Mouse (Mus musculus) forebrain, embryonic 12.5 days (tissue): ENCODE data around the gene Soga1. TPM values are rescaled to one million over a fixed set of nuclear protein-coding genes. Genes with fewer than 3 reads are reported as not detected.
A peak's percentile ranks its signal among the peaks of the same experiment; 100 is the strongest.

Experiments used
- ATAC-seq: fragments of 200-750 bp; cut with Nextera tagmentation; 2 replicates; pipeline ENCODE4 v1.8.0; 2017; ENCODE audit warnings: moderate TSS enrichment; ENCODE audit not compliant: low FRiP score
- H3K27ac ChIP-seq: fragments of 300-500 bp; sonication (generic); 2 replicates; pipeline ENCODE4 v1.5.1; 2016; ENCODE audit warnings: mild to moderate bottlenecking
- H3K27me3 ChIP-seq: fragments of 300-500 bp; sonication (generic); 2 replicates; pipeline ENCODE4 v1.6.1; 2016; ENCODE audit warnings: mild to moderate bottlenecking
- H3K36me3 ChIP-seq: fragments of 300-500 bp; sonication (generic); replicated peaks from 2 replicates; pipeline ENCODE4 v1.6.1; 2016; ENCODE audit warnings: mild to moderate bottlenecking
- H3K4me1 ChIP-seq: fragments of 300-500 bp; sonication (generic); 2 replicates; pipeline ENCODE4 v1.6.1; 2016
- H3K4me2 ChIP-seq: fragments of 300-500 bp; sonication (generic); 2 replicates; pipeline ENCODE4 v1.6.1; 2016; ENCODE audit warnings: mild to moderate bottlenecking, moderate library complexity
- H3K4me3 ChIP-seq: fragments of 300-500 bp; sonication (generic); replicated peaks from 2 replicates; pipeline ENCODE4 v1.5.1; 2016; ENCODE audit warnings: mild to moderate bottlenecking
- H3K9ac ChIP-seq: fragments of 300-500 bp; sonication (generic); 2 replicates; pipeline ENCODE4 v1.6.1; 2016; ENCODE audit warnings: mild to moderate bottlenecking
- H3K9me3 ChIP-seq: fragments of 300-500 bp; sonication (generic); 2 replicates; pipeline ENCODE4 v1.6.1; 2016
- WGBS: fragments of 180-500 bp; shearing (Covaris S2); methylation state at CpG from one replicate; pipeline ENCODE4 v1.1.7; 2016; 5-methylcytosine and 5-hydroxymethylcytosine counted together
- polyA plus RNA-seq: library from polyadenylated mRNA; unstranded; fragments of >200 nt; fragmentation: Nextera tagmentation; extraction: Ambion mirVana; gene quantifications from 2 replicates; pipeline ENCODE4 v1.2.1, GENCODE M21; 2016

Soga1 gene
- polyA plus RNA-seq, 1 experiment from 2014 or later, result 7.4 TPM

DNA sequence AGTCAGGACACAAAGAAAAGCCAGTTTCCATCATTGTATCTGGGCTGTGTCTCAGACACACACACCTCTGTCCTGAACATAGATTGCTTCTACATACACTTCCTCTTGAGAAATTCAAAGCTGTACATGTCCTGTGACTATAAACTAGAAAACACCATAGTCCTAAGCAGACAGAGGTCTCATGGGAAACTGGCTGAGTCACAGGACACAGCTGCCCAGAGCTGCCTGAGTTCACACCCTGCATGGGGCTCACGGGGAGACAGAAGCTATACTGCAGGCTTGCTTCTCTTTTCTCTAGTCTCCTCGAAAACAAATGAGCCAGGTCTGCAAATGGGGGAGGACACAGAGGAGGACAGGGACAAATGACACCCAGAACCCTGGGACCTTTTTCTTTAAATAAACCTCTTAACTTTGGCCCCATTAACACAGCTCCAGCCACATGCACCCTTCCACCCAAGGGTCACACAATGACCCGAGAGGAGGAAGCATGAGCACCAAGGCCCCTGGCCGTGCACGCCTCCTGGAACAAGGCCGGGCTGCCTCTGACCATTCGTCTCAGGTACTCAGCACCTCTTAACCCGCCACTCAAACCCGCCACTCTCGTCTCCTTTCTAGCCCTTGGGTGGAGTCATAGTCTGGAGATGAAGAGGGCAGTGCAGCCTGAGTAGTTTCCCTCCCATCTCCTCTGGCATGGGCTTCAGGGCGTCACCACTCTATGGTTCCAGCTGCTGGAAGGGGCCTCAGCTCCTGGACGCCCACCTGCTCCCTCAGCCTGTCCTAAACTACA is 20.7 kb upstream of the Soga1 start:
- Histone ChIP-seq H3K9me3 (no peaks in the 10 kb centered on the region), H3K27ac (no peak overlapping the region), H3K9ac (no peak overlapping the region), H3K4me2 (no peak overlapping the region), H3K4me3 (no peak overlapping the region), H3K4me1 (no peaks in the 10 kb centered on the region), H3K36me3 (peaks cover 41% of the 10 kb centered on the region), H3K27me3 (no peaks in the 10 kb centered on the region)
- 79% methylated on average over 12 of the region's 12 CpGs for WGBS
- no peak for ATAC-seq

- H3K4me1 ChIP-seq, result 0 out of 2 replicates have a peak, but pooled peaks cover 7% of the 10 kb centered on the region
- H3K27me3 ChIP-seq, result no peaks in the 10 kb centered on the region; the same call in 1 of the 2 replicates
- H3K27ac ChIP-seq, result no peak overlapping the region
- peaks cover 15% of the 10 kb centered on the region for H3K36me3 ChIP-seq
- no peak for ATAC-seq
- WGBS, result 60% methylated on average over 9 of the region's 9 CpGs
- H3K4me2 ChIP-seq, result no peak overlapping the region
- H3K4me3 ChIP-seq, result no peak overlapping the region
- H3K9me3 ChIP-seq, result no peaks in the 10 kb centered on the region
- no peak overlapping the region for H3K9ac ChIP-seq
Measured at GRCm38 (mm10) chr2:157095005-157095755, 16.1 kb upstream of the Soga1 start.

DNA sequence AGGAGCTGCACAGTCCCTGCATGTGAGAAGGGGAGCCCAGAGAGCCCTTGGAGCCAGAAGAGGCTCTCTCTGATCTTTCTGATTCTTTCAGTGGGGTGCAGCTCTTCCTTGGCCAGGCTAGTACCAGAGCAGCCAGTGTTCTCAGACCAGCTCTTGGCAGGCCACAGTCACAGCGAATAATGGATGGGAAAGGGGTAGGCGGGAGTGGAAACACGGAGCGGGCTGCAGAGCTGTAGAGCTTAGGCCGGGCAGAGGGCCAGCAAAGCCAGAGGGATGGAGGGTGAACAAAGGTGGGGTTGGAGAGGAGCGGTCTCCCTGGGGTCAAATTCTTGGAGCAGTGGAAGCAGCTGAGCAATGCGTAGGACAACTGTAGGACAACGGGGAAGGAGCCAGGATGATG is 13.0 kb upstream of the Soga1 start:
- no peaks in the 10 kb centered on the region; the same call in 1 of the 2 replicates for H3K27me3 ChIP-seq

DNA sequence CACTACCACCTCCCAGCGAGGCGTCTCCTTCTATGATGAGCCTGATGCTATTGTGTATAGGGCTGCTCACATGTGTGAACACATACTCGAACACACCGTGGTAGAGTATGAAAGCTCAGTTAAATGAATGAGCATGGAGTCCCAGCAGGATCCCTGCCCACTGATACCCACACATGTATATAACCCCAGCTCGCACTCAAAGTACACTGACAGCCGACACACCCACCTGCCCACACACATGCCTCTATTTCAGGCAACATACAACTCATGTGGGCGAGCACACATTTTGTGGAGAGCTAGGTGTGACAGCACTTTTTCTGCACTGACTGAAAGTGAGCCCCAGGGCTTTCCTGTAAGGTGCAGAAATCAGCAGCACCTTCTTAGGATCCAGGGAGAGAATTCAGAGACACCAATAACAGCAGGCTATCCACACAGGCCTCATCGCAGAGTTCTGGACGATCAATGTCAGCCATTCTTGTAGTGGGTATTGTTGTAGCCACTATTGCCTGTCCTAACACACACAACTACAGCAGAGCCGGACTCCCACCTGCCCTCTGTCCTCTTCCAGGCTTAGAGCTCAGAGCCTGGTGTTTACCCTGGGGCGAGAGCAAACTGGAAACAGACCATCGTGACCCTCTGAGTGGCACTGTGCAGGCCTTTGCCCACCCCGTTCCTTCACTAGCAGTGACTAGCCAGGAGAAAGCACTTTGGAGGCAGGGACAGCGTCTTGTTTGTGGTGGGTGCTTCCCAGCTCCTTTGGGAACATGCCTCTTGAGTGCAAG is 8.7 kb upstream of the Soga1 start:
- H3K9ac ChIP-seq, result no peak overlapping the region
- WGBS, result 81% methylated on average over 14 of the region's 14 CpGs
- H3K27me3 ChIP-seq, result no peaks in the 10 kb centered on the region; the same call in 1 of the 2 replicates
- no peak for ATAC-seq
- 0 out of 2 replicates have a peak, but pooled peaks cover 7% of the 10 kb centered on the region for H3K4me1 ChIP-seq
- no peaks in the 10 kb centered on the region for H3K9me3 ChIP-seq
- no peak overlapping the region for H3K4me2 ChIP-seq
- no peaks in the 10 kb centered on the region for H3K36me3 ChIP-seq
- no peak overlapping the region for H3K4me3 ChIP-seq
- no peak overlapping the region for H3K27ac ChIP-seq

More for the DNA sequence above, 13.0 kb upstream of the Soga1 start:
- no peak overlapping the region for H3K4me3 ChIP-seq
- no peaks in the 10 kb centered on the region for H3K9me3 ChIP-seq
- no peak for ATAC-seq
- H3K4me1 ChIP-seq, result 0 out of 2 replicates have a peak, but pooled peaks cover 7% of the 10 kb centered on the region
- 0 out of 2 replicates have a peak, but pooled peaks cover 4% of the 10 kb centered on the region for H3K36me3 ChIP-seq
- 73% methylated on average over 8 of the region's 8 CpGs for WGBS
- no peak overlapping the region for H3K27ac ChIP-seq
- H3K9ac ChIP-seq, result no peak overlapping the region
- H3K4me2 ChIP-seq, result no peak overlapping the region

GRCm38 (mm10) chr2:157086796-157087195 is 7.7 kb upstream of the Soga1 start, which contains the start of gene Tldc2:
Gene Tldc2 (plus strand): TSS chr2:157087055.
- 87% methylated on average over 8 of the region's 8 CpGs for WGBS
- H3K9me3 ChIP-seq, result no peaks in the 10 kb centered on the region
- H3K27me3 ChIP-seq, result peaks cover 3% of the 10 kb centered on the region; the same call in 1 of the 2 replicates
- H3K27ac ChIP-seq, result no peak within 1 kb of the TSS
- no peak within 1 kb of the TSS for H3K4me2 ChIP-seq
- H3K36me3 ChIP-seq, result no peaks in the 10 kb centered on the region
- H3K4me1 ChIP-seq, result peaks cover 9% of the 10 kb centered on the region; the same call in 1 of the 2 replicates
- H3K9ac ChIP-seq, result no peak within 1 kb of the TSS
- ATAC-seq, result no peak
- no peak within 1 kb of the TSS for H3K4me3 ChIP-seq

DNA sequence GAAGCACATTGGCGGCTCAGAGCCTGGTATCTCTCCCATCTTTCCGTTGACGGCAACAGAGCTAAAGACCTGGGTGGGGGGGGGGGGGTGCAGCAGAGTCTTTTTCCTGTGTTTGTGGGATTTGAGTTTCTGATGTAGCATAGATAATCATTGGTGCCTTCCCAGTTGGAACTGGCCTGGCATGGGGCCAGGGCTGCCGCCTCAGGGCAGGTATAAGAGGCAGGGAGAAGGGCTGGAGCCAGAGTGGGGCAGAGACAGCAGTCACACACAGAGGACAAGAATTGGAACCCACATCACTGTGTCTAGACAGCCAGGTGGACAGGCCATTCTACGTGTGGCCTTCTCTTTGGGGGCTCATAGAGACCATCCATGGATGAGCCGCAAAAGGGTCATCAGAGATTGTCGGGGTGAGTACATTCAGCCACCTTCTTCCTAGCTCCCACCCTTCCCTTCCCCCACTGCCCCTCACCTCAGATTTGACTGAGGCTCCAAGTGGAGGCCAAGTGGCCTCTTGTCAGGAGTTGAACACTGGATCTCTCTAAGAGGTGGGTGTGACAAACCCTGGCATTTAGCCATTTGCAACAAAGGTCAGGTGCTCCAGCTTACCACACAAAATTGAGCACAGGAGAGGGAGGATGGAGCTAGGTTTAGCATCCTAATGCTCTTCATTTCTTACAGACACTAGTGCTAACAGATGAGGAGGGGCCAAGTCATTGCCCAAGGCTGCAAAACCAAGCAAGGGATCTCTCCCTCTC is 6.0 kb upstream of the Soga1 start:
- WGBS, result 90% methylated on average over 7 of the region's 7 CpGs
- no peaks in the 10 kb centered on the region for H3K36me3 ChIP-seq
- no peak overlapping the region for H3K4me2 ChIP-seq
- H3K9me3 ChIP-seq, result no peaks in the 10 kb centered on the region
- H3K4me3 ChIP-seq, result no peak overlapping the region
- peaks cover 8% of the 10 kb centered on the region for H3K4me1 ChIP-seq
- H3K9ac ChIP-seq, result no peak overlapping the region
- peaks cover 10% of the 10 kb centered on the region for H3K27me3 ChIP-seq
- no peak overlapping the region for H3K27ac ChIP-seq
- ATAC-seq, result no peak

GRCm38 (mm10) chr2:157081960-157082359 is 2.9 kb upstream of the Soga1 start:
- Histone ChIP-seq H3K36me3 (no peaks in the 10 kb centered on the region), H3K9me3 (no peaks in the 10 kb centered on the region), H3K27ac (no peak overlapping the region), H3K4me1 (peaks cover 23% of the 10 kb centered on the region), H3K4me3 (no peak overlapping the region), H3K27me3 (peaks cover 10% of the 10 kb centered on the region), H3K4me2 (no peak overlapping the region), H3K9ac (no peak overlapping the region)
- WGBS, result 37% methylated on average over 7 of the region's 7 CpGs
- ATAC-seq, result no peak

- peaks cover 10% of the 10 kb centered on the region for H3K27me3 ChIP-seq
- no peaks in the 10 kb centered on the region for H3K36me3 ChIP-seq
- ATAC-seq, result no peak
- H3K9me3 ChIP-seq, result no peaks in the 10 kb centered on the region
- no peak overlapping the region for H3K4me3 ChIP-seq
- no peak overlapping the region for H3K4me2 ChIP-seq
- no peak overlapping the region for H3K9ac ChIP-seq
- peaks cover 30% of the 10 kb centered on the region for H3K4me1 ChIP-seq
- WGBS, result 95% methylated on average over 8 of the region's 8 CpGs
- H3K27ac ChIP-seq, result no peak overlapping the region
Measured at GRCm38 (mm10) chr2:157081331-157081730, 2.3 kb upstream of the Soga1 start.

GRCm38 (mm10) chr2:157079701-157080180 is 687 bp upstream of the Soga1 start:
- Histone ChIP-seq H3K36me3 (no peaks in the 10 kb centered on the region), H3K4me2 (peak overlapping the region; percentile 95), H3K9me3 (no peaks in the 10 kb centered on the region), H3K27me3 (peaks cover 10% of the 10 kb centered on the region), H3K27ac (peak overlapping the region; percentile 98), H3K4me1 (peaks cover 45% of the 10 kb centered on the region), H3K9ac (peak overlapping the region; percentile 100), H3K4me3 (peak overlapping the region; percentile 100)
- WGBS, result 15% methylated on average over 16 of the region's 16 CpGs
- ATAC-seq, result no peak

- Histone ChIP-seq H3K9ac (peak overlapping the region; percentile 100), H3K4me1 (peaks cover 61% of the 10 kb centered on the region), H3K27ac (peak overlapping the region; percentile 98), H3K27me3 (peaks cover 10% of the 10 kb centered on the region), H3K4me2 (peak overlapping the region; percentile 95), H3K9me3 (no peaks in the 10 kb centered on the region), H3K36me3 (peaks cover 10% of the 10 kb centered on the region; the same call in 1 of the 2 replicates), H3K4me3 (peak overlapping the region; percentile 100)
- WGBS, result under 1% methylated on average over 73 of the region's 79 CpGs
- ATAC-seq, result peak; percentile 39
Measured at GRCm38 (mm10) chr2:157078059-157078792, 828 bp downstream of the Soga1 start.

- H3K9me3 ChIP-seq, result no peaks in the 10 kb centered on the region
- peak overlapping the region; percentile 100 for H3K4me3 ChIP-seq
- H3K9ac ChIP-seq, result peak overlapping the region; percentile 100
- H3K4me2 ChIP-seq, result peak overlapping the region; percentile 95
- WGBS, result under 1% methylated on average over 15 of the region's 15 CpGs
- peaks cover 10% of the 10 kb centered on the region for H3K27me3 ChIP-seq
- no peak for ATAC-seq
- peak overlapping the region; percentile 98 for H3K27ac ChIP-seq
- H3K36me3 ChIP-seq, result peaks cover 16% of the 10 kb centered on the region; the same call in 1 of the 2 replicates
- peaks cover 66% of the 10 kb centered on the region for H3K4me1 ChIP-seq
Measured at GRCm38 (mm10) chr2:157077641-157078058, 1.4 kb downstream of the Soga1 start.
